Mouse (Mus musculus) urinary bladder, postnatal 25 days (tissue): ENCODE data around the gene Itgb3bp.

ENCODE experiments used
- DNase-seq: peaks from one replicate; pipeline ENCODE4 v3.0.0; 2022; ENCODE audit warnings: low spot score

Itgb3bp gene

GRCm38 (mm10) chr4:99929613-99930517 is at the start of gene Itgb3bp:
TSS of gene Itgb3bp (minus strand) at chr4:99929813.
- DNase-seq, result peak; percentile 59

GRCm38 (mm10) chr4:99979326-99979725 is 49.7 kb upstream of the Itgb3bp start:
- DNase-seq, result no peak

- DNase-seq, result no peak
Measured at GRCm38 (mm10) chr4:99974375-99974774, 44.8 kb upstream of the Itgb3bp start.

- DNase-seq, result no peak
Measured at GRCm38 (mm10) chr4:99973931-99974330, 44.3 kb upstream of the Itgb3bp start.

GRCm38 (mm10) chr4:99972886-99973285 is 43.3 kb upstream of the Itgb3bp start:
- no peak for DNase-seq

GRCm38 (mm10) chr4:99970097-99970496 is 40.5 kb upstream of the Itgb3bp start:
- no peak for DNase-seq

- no peak for DNase-seq
Measured at GRCm38 (mm10) chr4:99969328-99969727, 39.7 kb upstream of the Itgb3bp start.

GRCm38 (mm10) chr4:99966555-99966954 is 36.9 kb upstream of the Itgb3bp start:
- DNase-seq, result no peak

GRCm38 (mm10) chr4:99959308-99959707 is 29.7 kb upstream of the Itgb3bp start:
- no peak for DNase-seq

- no peak for DNase-seq
Measured at GRCm38 (mm10) chr4:99958084-99958815, 28.6 kb upstream of the Itgb3bp start.

- DNase-seq, result no peak
Measured at GRCm38 (mm10) chr4:99957186-99957585, 27.6 kb upstream of the Itgb3bp start.

- DNase-seq, result no peak
Measured at GRCm38 (mm10) chr4:99955396-99955795, 25.8 kb upstream of the Itgb3bp start.

- no peak for DNase-seq
Measured at GRCm38 (mm10) chr4:99953904-99954303, 24.3 kb upstream of the Itgb3bp start.

GRCm38 (mm10) chr4:99947896-99948295 is 18.3 kb upstream of the Itgb3bp start:
- no peak for DNase-seq

GRCm38 (mm10) chr4:99947192-99947591 is 17.6 kb upstream of the Itgb3bp start:
- no peak for DNase-seq

GRCm38 (mm10) chr4:99946516-99946915 is 16.9 kb upstream of the Itgb3bp start:
- DNase-seq, result no peak

- DNase-seq, result no peak
Measured at GRCm38 (mm10) chr4:99945011-99945410, 15.4 kb upstream of the Itgb3bp start.

- DNase-seq, result no peak
Measured at GRCm38 (mm10) chr4:99944606-99945005, 15.0 kb upstream of the Itgb3bp start.

- no peak for DNase-seq
Measured at GRCm38 (mm10) chr4:99941655-99942414, 12.2 kb upstream of the Itgb3bp start.

GRCm38 (mm10) chr4:99939711-99940505 is 10.3 kb upstream of the Itgb3bp start:
- DNase-seq, result no peak

GRCm38 (mm10) chr4:99936278-99936677 is 6.7 kb upstream of the Itgb3bp start:
- DNase-seq, result no peak

- no peak for DNase-seq
Measured at GRCm38 (mm10) chr4:99934859-99935258, 5.2 kb upstream of the Itgb3bp start.
